Mouse (Mus musculus) right cerebral cortex, postnatal 36 days (tissue): ENCODE results near the gene Prl8a9.

Experiments used
- DNase-seq, 2 experiments: peaks; one replicate each; pipeline ENCODE4 v3.0.0; 2022; ENCODE audit warnings: low spot score in 2 of 2, mixed read lengths in 1 of 2

The Prl8a9 gene

DNA sequence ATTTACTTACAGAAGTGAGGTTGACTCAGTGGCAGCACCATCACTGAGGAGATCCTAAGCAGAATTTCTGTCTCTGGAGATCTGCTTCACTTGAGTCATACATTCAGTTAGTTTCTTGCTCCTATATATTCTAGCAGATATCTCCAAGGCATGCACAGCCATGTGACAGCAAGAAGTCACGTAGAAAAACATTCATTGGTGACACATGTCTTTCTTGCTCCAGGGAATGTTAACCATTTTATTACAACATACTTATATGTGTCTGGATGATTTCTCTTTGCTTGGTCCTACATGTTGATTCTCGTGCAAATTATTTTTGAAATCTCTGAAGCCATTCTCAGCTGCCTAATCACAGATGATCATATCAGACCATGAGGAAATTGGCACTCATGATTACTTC lies at the start of gene Prl8a9:
Gene Prl8a9, minus strand, starts transcription at position 101 of the 400 bp plus-strand sequence.
- DNase-seq: no peak

DNA sequence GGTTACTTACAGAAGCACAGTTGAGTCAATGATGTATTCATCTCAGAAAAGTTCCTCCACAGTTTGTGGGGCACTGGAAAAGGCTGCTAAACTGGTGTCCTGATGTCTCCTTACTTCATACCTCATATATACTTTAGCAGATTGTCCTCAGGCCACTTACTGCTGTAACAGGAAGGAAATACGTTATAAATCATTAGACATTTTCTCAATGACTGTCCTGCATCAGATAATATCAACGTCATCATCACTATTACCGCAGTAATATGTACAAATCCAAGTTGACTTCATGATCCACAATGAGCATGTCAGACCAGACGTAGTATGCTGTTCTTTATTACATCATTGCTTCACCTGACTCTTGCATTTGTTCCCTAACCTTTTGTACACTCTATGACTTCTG lies 46.1 kb upstream of the Prl8a9 start, which contains the start of gene Prl7b1:
Gene Prl7b1, minus strand, starts transcription at position 101 of the 400 bp plus-strand sequence.
- DNase-seq: no peak

DNA sequence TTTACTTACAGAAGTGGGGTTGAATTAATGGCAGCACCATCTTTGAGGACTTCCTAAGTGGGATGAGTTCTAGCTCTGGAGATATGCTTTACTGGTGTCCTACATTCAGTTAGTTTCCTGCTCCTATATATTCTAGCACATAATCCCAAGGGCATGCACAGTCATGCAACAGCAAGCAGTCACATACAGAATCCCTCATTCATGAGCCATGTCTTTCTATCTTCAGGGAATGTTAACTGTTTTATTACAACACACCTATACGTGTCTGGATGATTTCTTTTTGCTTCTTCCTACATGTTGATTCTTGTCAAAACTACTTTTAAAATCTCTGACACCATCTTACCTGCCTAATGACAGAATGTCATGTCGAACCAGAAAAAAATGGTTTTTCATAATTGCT lies 17.7 kb upstream of the Prl8a9 start, which contains the start of gene Prl8a1:
Gene Prl8a1, minus strand, starts transcription at position 101 of the 400 bp plus-strand sequence.
- no peak for DNase-seq

DNA sequence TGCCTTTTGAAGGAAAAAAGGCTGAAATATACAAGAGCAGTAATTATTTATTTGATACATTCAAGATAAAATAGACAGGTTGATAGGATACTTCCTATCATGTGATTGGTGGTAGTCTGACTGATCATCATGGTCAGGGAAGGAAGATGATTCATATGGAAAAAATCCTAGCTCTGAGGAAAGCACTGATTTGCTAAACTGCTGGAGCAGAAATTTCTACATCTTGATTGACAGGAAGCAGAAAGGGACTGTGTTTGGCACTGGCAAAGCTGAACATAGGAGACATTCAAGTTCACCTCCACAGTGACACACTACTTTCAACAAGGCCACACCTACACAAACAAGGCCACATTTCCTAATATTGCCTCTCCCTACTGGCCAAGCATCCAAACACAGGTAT lies 11.1 kb downstream of the Prl8a9 start:
- no peak for DNase-seq

DNA sequence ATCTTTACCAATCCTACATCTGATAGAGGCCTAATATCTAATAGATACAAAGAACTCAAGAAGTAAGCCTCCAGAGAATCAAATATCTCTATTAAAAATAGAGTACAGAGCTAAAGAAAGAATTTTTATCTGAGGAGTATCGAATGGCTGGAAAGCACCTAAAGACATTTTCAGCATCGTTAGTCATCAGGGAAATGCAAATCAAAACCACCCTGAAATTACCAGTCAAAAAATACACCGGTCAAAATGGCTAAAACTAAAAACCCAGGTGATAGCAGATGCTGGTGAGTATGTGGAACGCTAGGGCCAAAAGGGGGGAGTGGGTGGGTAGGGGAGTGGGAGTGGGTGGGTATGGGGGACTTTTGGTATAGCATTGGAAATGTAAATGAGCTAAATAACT lies 41.2 kb downstream of the Prl8a9 start:
- DNase-seq: no peak

DNA sequence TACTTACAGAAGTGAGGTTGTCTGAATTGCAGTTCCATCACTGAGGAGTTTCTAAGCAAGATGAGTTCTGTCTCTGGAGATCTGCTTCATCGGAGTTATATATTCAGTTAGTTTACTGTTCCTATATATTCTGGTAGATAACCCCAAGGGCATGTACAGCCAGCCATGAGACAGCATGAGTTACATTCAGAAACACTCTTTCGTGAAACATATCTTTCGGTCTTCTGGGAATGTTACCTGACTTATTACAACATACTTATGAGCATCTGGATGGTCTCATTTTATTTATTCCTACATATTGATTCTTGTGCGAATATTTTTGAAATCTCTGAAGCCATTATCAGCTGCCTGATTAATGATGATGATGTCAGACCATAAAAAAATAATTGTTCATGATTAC lies 51.3 kb downstream of the Prl8a9 start, which contains the start of gene Prl8a8:
Gene Prl8a8, minus strand, starts transcription at position 101 of the 400 bp plus-strand sequence.
- DNase-seq: no peak
